8 mouse cellular contexts compared by ENCODE assay signal in genomic region chr2:169360272-169360671, GRCm38 (mm10).
A peak's percentile ranks its signal among the peaks of the same experiment; 100 is the strongest.
DNase-seq lines count a peak whose midpoint lies in the region; ATAC-seq lines count a peak whose summit lies in the region.

No protein-coding gene starts in this region.

- intact Hi-C loops in left cerebral cortex, postnatal 4 days (cut with DNase I): no loop called here

- no peaks in the 10 kb centered on the region for H3K27me3 ChIP-seq in heart, embryonic 11.5 days (ENCODE audit: control insufficient read depth, insufficient read depth, low read length)
- H3K27me3 ChIP-seq in midbrain, embryonic 11.5 days (ENCODE audit: control insufficient read depth, insufficient read depth, low read length): no peaks in the 10 kb centered on the region
- H3K27me3 ChIP-seq in stomach, embryonic 14.5 days (ENCODE audit: control insufficient read depth, insufficient read depth, low read length): no peaks in the 10 kb centered on the region

- WGBS in heart, embryonic 11.5 days (ENCODE audit: insufficient replicate concordance): 11% methylated on average over 15 of the region's 15 CpGs
- 32% methylated on average over 15 of the region's 15 CpGs for WGBS in midbrain, embryonic 11.5 days
- WGBS in stomach, embryonic 14.5 days: 11% methylated on average over 15 of the region's 15 CpGs

- peak overlapping the region; percentile 14; the same call in 1 of the 2 replicates for H3K4me3 ChIP-seq in heart, embryonic 11.5 days (ENCODE audit: low read depth, low read length)
- no peak overlapping the region; the same call in 1 of the 2 replicates for H3K4me3 ChIP-seq in midbrain, embryonic 11.5 days (ENCODE audit: low read depth, low read length)
- H3K4me3 ChIP-seq in stomach, embryonic 14.5 days (ENCODE audit: low read depth, low read length): 0 out of 2 replicates have a peak overlapping the region, but pooled peaks have one; percentile 11

- peak overlapping the region; percentile 55 for H3K4me2 ChIP-seq in heart, embryonic 11.5 days
- peak overlapping the region; percentile 32; the same call in 1 of the 2 replicates for H3K4me2 ChIP-seq in midbrain, embryonic 11.5 days
- peak overlapping the region; percentile 34 for H3K4me2 ChIP-seq in stomach, embryonic 14.5 days (replicated peaks; ENCODE audit: low read depth, low read length)

- ATAC-seq in heart, embryonic 11.5 days (replicated peaks; ENCODE audit: insufficient number of reproducible peaks, low FRiP score, low TSS enrichment): no peak
- 0 out of 2 replicates have a peak, but pooled peaks have one; percentile 42 for ATAC-seq in midbrain, embryonic 11.5 days (ENCODE audit: low FRiP score)
- ATAC-seq in stomach, embryonic 14.5 days (ENCODE audit: insufficient number of reproducible peaks, insufficient read depth, low FRiP score, low read depth): peak; percentile 75; the same call in 1 of the 2 replicates
- no peak for ATAC-seq in erythroblast, adult 5-6 weeks (replicated peaks; ENCODE audit: low FRiP score, poor library complexity, severe bottlenecking)

- no peaks in the 10 kb centered on the region for H3K36me3 ChIP-seq in heart, embryonic 11.5 days (ENCODE audit: control insufficient read depth, insufficient read depth, low read length)
- no peaks in the 10 kb centered on the region for H3K36me3 ChIP-seq in midbrain, embryonic 11.5 days (ENCODE audit: control insufficient read depth, insufficient read depth, low read length)
- no peaks in the 10 kb centered on the region for H3K36me3 ChIP-seq in stomach, embryonic 14.5 days (ENCODE audit: control insufficient read depth, insufficient read depth, low read length)

- no peaks in the 10 kb centered on the region for H3K9me3 ChIP-seq in heart, embryonic 11.5 days (replicated peaks; ENCODE audit: control insufficient read depth, low read length)
- no peaks in the 10 kb centered on the region for H3K9me3 ChIP-seq in midbrain, embryonic 11.5 days (ENCODE audit: control insufficient read depth, low read length)
- no peaks in the 10 kb centered on the region for H3K9me3 ChIP-seq in stomach, embryonic 14.5 days (ENCODE audit: control insufficient read depth, low read depth, low read length)

- no peak overlapping the region; the same call in 1 of the 2 replicates for H3K9ac ChIP-seq in heart, embryonic 11.5 days (ENCODE audit: low read depth, low read length)
- H3K9ac ChIP-seq in midbrain, embryonic 11.5 days (ENCODE audit: low read length): peak overlapping the region; percentile 24; the same call in 1 of the 2 replicates
- no peak overlapping the region for H3K9ac ChIP-seq in stomach, embryonic 14.5 days (replicated peaks; ENCODE audit: low read depth, low read length)

- H3K27ac ChIP-seq in heart, embryonic 11.5 days (ENCODE audit: low read depth, low read length): no peak overlapping the region
- no peak overlapping the region for H3K27ac ChIP-seq in midbrain, embryonic 11.5 days (ENCODE audit: low read depth, low read length)
- H3K27ac ChIP-seq in stomach, embryonic 14.5 days (ENCODE audit: low read length): no peak overlapping the region

- no peak for DNase-seq in heart, adult 8-10 months (ENCODE audit: low spot score)
- DNase-seq in embryo, embryonic 11.5 days (ENCODE audit: low read depth, low spot score): peak; percentile 40
- DNase-seq in heart, postnatal 4 days: peak; percentile 50
- DNase-seq in left cerebral cortex, postnatal 4 days: peak; percentile 59
- peak; percentile 93 for DNase-seq in midbrain, embryonic 11.5 days (ENCODE audit: low spot score, missing footprints)

- no peaks in the 10 kb centered on the region for H3K4me1 ChIP-seq in heart, embryonic 11.5 days (ENCODE audit: control insufficient read depth, insufficient read depth, low read length)
- no peaks in the 10 kb centered on the region for H3K4me1 ChIP-seq in midbrain, embryonic 11.5 days (ENCODE audit: control insufficient read depth, insufficient read depth, low read length)
- H3K4me1 ChIP-seq in stomach, embryonic 14.5 days (ENCODE audit: control insufficient read depth, insufficient read depth, low read length): 0 out of 2 replicates have a peak, but pooled peaks cover 6% of the 10 kb centered on the region

Comparison
In these comparisons a context has a peak if more than half of its experiments do, and no peak if none do; other contexts are left out.
1. ATAC-seq: peak in midbrain, embryonic 11.5 days (single experiment) and stomach, embryonic 14.5 days (single experiment); none in heart, embryonic 11.5 days (single experiment) and erythroblast, adult 5-6 weeks (single experiment).
2. Peak in every context shown above with its lines, with median percentiles within 50 percentile points of each other: H3K4me2 ChIP-seq.